Mouse (Mus musculus): ENCODE results near the gene Nova1. TPM values are rescaled to one million over a fixed set of nuclear protein-coding genes. Genes with fewer than 3 reads are reported as not detected.

Nova1 gene
- total RNA-seq (2021): 1 to 10 TPM; 2.5 to 2.6 TPM

GRCm38 (mm10) chr12:46818856-46819347 lies at the start of gene Nova1:
Gene Nova1, minus strand, starts transcription at chr12:46818929.
- intact Hi-C loops (cut with DNase I): no loop called here
- DNase-seq: peak; percentile 68 to 72

- intact Hi-C loops (cut with DNase I): no loop called here
- peak; percentile 96 for DNase-seq
Observed at GRCm38 (mm10) chr12:46819348-46820022, 756 bp upstream of the Nova1 start.

GRCm38 (mm10) chr12:46818021-46818855 lies 491 bp downstream of the Nova1 start:
- peak; percentile 48 to 50 for DNase-seq
- intact Hi-C loops (cut with DNase I): no loop called here

- DNase-seq: peak; percentile 7 to 11
- intact Hi-C loops (cut with DNase I): no loop called here
Observed at GRCm38 (mm10) chr12:46817211-46817803, 1.4 kb downstream of the Nova1 start.

GRCm38 (mm10) chr12:46816291-46816690 lies 2.4 kb downstream of the Nova1 start:
- intact Hi-C loops (cut with DNase I): no loop called here

GRCm38 (mm10) chr12:46815697-46816096 lies 3.0 kb downstream of the Nova1 start:
- intact Hi-C loops (cut with DNase I): no loop called here
- DNase-seq: no peak

More at GRCm38 (mm10) chr12:46816291-46816690, 2.4 kb downstream of the Nova1 start:
- DNase-seq: no peak

GRCm38 (mm10) chr12:46814820-46815219 lies 3.9 kb downstream of the Nova1 start:
- intact Hi-C loops (cut with DNase I): no loop called here

GRCm38 (mm10) chr12:46801311-46801710 lies 17.4 kb downstream of the Nova1 start:
- no peak for DNase-seq
- intact Hi-C loops (cut with DNase I): no loop called here

More at GRCm38 (mm10) chr12:46814820-46815219, 3.9 kb downstream of the Nova1 start:
- DNase-seq: no peak

- no peak for DNase-seq
Observed at GRCm38 (mm10) chr12:46782301-46783280, 36.1 kb downstream of the Nova1 start.

GRCm38 (mm10) chr12:46781481-46781880 lies 37.2 kb downstream of the Nova1 start:
- intact Hi-C loops (cut with DNase I): no loop called here
- no peak for DNase-seq

More at GRCm38 (mm10) chr12:46782301-46783280, 36.1 kb downstream of the Nova1 start:
- intact Hi-C loops (cut with DNase I): no loop called here

GRCm38 (mm10) chr12:46780983-46781382 lies 37.7 kb downstream of the Nova1 start:
- no peak for DNase-seq
- intact Hi-C loops (cut with DNase I): no loop called here

GRCm38 (mm10) chr12:46759450-46759849 lies 59.3 kb downstream of the Nova1 start:
- intact Hi-C loops (cut with DNase I): no loop called here

GRCm38 (mm10) chr12:46754325-46754848 lies 64.3 kb downstream of the Nova1 start:
- intact Hi-C loops (cut with DNase I): no loop called here
- DNase-seq: no peak

More at GRCm38 (mm10) chr12:46759450-46759849, 59.3 kb downstream of the Nova1 start:
- no peak for DNase-seq

GRCm38 (mm10) chr12:46753096-46753495 lies 65.6 kb downstream of the Nova1 start:
- DNase-seq: no peak
- intact Hi-C loops (cut with DNase I): no loop called here

GRCm38 (mm10) chr12:46733261-46733660 lies 85.5 kb downstream of the Nova1 start:
- intact Hi-C loops (cut with DNase I): no loop called here
- no peak for DNase-seq

- no peak for DNase-seq
- intact Hi-C loops (cut with DNase I): no loop called here
Observed at GRCm38 (mm10) chr12:46731943-46732342, 86.8 kb downstream of the Nova1 start.

- intact Hi-C loops (cut with DNase I): no loop called here
- DNase-seq: no peak
Observed at GRCm38 (mm10) chr12:46721914-46722313, 96.8 kb downstream of the Nova1 start.

GRCm38 (mm10) chr12:46719076-46719475 lies 99.7 kb downstream of the Nova1 start:
- DNase-seq: no peak
- intact Hi-C loops (cut with DNase I): no loop called here

- intact Hi-C loops (cut with DNase I): no loop called here
- no peak for DNase-seq
Observed at GRCm38 (mm10) chr12:46710094-46710493, 108.6 kb downstream of the Nova1 start.

GRCm38 (mm10) chr12:46709475-46709874 lies 109.3 kb downstream of the Nova1 start:
- DNase-seq: no peak
- intact Hi-C loops (cut with DNase I): no loop called here
